Mouse (Mus musculus) midbrain, embryonic 16.5 days (tissue): ENCODE measurements around the gene Mast4. TPM values are rescaled to one million over a fixed set of nuclear protein-coding genes. Genes with fewer than 3 reads are reported as not detected.
A peak's percentile ranks its signal among the peaks of the same experiment; 100 is the strongest.

Experiments used
- ATAC-seq: fragments of 200-750 bp; cut with Nextera tagmentation; 2 replicates; pipeline ENCODE4 v1.8.0; 2017; ENCODE audit warnings: moderate TSS enrichment
- H3K27ac ChIP-seq: fragments of 300-500 bp; sonication (generic); 2 replicates; pipeline ENCODE4 v1.5.1; 2014; ENCODE audit warnings: mild to moderate bottlenecking, low read length, mixed read lengths
- H3K27me3 ChIP-seq: fragments of 300-500 bp; sonication (generic); 2 replicates; pipeline ENCODE4 v1.6.1; 2014; ENCODE audit warnings: low read depth, low read length, mixed read lengths; ENCODE audit not compliant: control insufficient read depth, insufficient read depth
- H3K36me3 ChIP-seq: fragments of 300-500 bp; sonication (generic); 2 replicates; pipeline ENCODE4 v1.6.1; 2014; ENCODE audit warnings: mild to moderate bottlenecking, low read length, moderate library complexity, mixed read lengths; ENCODE audit not compliant: control insufficient read depth, insufficient read depth
- H3K4me1 ChIP-seq: fragments of 300-500 bp; sonication (generic); 2 replicates; pipeline ENCODE4 v1.6.1; 2014; ENCODE audit warnings: mild to moderate bottlenecking, low read length, mixed read lengths; ENCODE audit not compliant: control insufficient read depth, insufficient read depth
- H3K4me2 ChIP-seq: fragments of 300-500 bp; sonication (generic); 2 replicates; pipeline ENCODE4 v1.6.1; 2014; ENCODE audit warnings: mild to moderate bottlenecking, low read length, mixed read lengths
- H3K4me3 ChIP-seq: fragments of 300-500 bp; sonication (generic); 2 replicates; pipeline ENCODE4 v1.5.1; 2014; ENCODE audit warnings: low read depth, mild to moderate bottlenecking, low read length, moderate library complexity, mixed read lengths
- H3K9ac ChIP-seq: fragments of 300-500 bp; sonication (generic); 2 replicates; pipeline ENCODE4 v1.6.1; 2014; ENCODE audit warnings: low read depth, low read length, mixed read lengths
- H3K9me3 ChIP-seq: fragments of 300-500 bp; sonication (generic); replicated peaks from 2 replicates; pipeline ENCODE4 v1.6.1; 2014; ENCODE audit warnings: mild to moderate bottlenecking, low read length, mixed read lengths; ENCODE audit not compliant: control insufficient read depth, poor library complexity, severe bottlenecking
- WGBS: fragments of 180-500 bp; shearing (Covaris S2); extraction: QIAGEN DNeasy Blood & Tissue Kit; methylation state at CpG from one replicate; pipeline ENCODE4 v1.1.7; 2014; 5-methylcytosine and 5-hydroxymethylcytosine counted together
- polyA plus RNA-seq: library from polyadenylated mRNA; unstranded; fragments of >200 nt; fragmentation: Nextera tagmentation; extraction: Ambion mirVana; gene quantifications from 2 replicates; pipeline ENCODE4 v1.2.1, GENCODE M21; 2015

Mast4 gene
- polyA plus RNA-seq, 1 experiment from 2014 or later: 33.8 TPM

GRCm38 (mm10) chr13:102988251-102988895, 345.9 kb downstream of the Mast4 start:
- Histone ChIP-seq H3K9me3 (no peaks in the 10 kb centered on the region), H3K4me1 (peaks cover 6% of the 10 kb centered on the region), H3K36me3 (no peaks in the 10 kb centered on the region), H3K27me3 (no peaks in the 10 kb centered on the region), H3K9ac (no peak overlapping the region), H3K4me3 (no peak overlapping the region), H3K27ac (no peak overlapping the region), H3K4me2 (no peak overlapping the region)
- no peak for ATAC-seq
- WGBS: 74% methylated on average over 11 of the region's 11 CpGs

GRCm38 (mm10) chr13:102984550-102984949, 349.7 kb downstream of the Mast4 start:
- H3K36me3 ChIP-seq: no peaks in the 10 kb centered on the region
- H3K9ac ChIP-seq: no peak overlapping the region
- H3K4me3 ChIP-seq: no peak overlapping the region
- WGBS: 99% methylated on average over 4 of the region's 4 CpGs
- 0 out of 2 replicates have a peak, but pooled peaks cover 3% of the 10 kb centered on the region for H3K4me1 ChIP-seq
- ATAC-seq: no peak
- H3K9me3 ChIP-seq: no peaks in the 10 kb centered on the region
- no peak overlapping the region for H3K27ac ChIP-seq
- H3K4me2 ChIP-seq: no peak overlapping the region
- H3K27me3 ChIP-seq: no peaks in the 10 kb centered on the region

GRCm38 (mm10) chr13:102973853-102974252, 360.4 kb downstream of the Mast4 start:
- H3K27me3 ChIP-seq: no peaks in the 10 kb centered on the region
- H3K36me3 ChIP-seq: no peaks in the 10 kb centered on the region
- no peak overlapping the region for H3K9ac ChIP-seq
- H3K27ac ChIP-seq: no peak overlapping the region
- no peak overlapping the region for H3K4me3 ChIP-seq
- no peaks in the 10 kb centered on the region for H3K9me3 ChIP-seq
- no peak for ATAC-seq
- H3K4me1 ChIP-seq: no peaks in the 10 kb centered on the region
- no peak overlapping the region for H3K4me2 ChIP-seq
- WGBS: 85% methylated on average over 5 of the region's 5 CpGs

- WGBS: 94% methylated on average over 6 of the region's 6 CpGs
Observed at GRCm38 (mm10) chr13:102963471-102963870, 370.8 kb downstream of the Mast4 start.

GRCm38 (mm10) chr13:102958273-102959270, 375.7 kb downstream of the Mast4 start:
- Histone ChIP-seq H3K4me2 (peak overlapping the region; percentile 66), H3K9me3 (no peaks in the 10 kb centered on the region), H3K4me3 (peak overlapping the region; percentile 45), H3K27ac (peak overlapping the region; percentile 80), H3K36me3 (no peaks in the 10 kb centered on the region), H3K4me1 (peaks cover 16% of the 10 kb centered on the region), H3K9ac (peak overlapping the region; percentile 53), H3K27me3 (no peaks in the 10 kb centered on the region)
- peak; percentile 36 for ATAC-seq
- 44% methylated on average over 19 of the region's 19 CpGs for WGBS

More at GRCm38 (mm10) chr13:102963471-102963870, 370.8 kb downstream of the Mast4 start:
- Histone ChIP-seq H3K4me3 (no peak overlapping the region), H3K4me2 (no peak overlapping the region), H3K9ac (no peak overlapping the region), H3K27me3 (no peaks in the 10 kb centered on the region), H3K4me1 (peaks cover 2% of the 10 kb centered on the region), H3K27ac (no peak overlapping the region), H3K36me3 (no peaks in the 10 kb centered on the region), H3K9me3 (no peaks in the 10 kb centered on the region)
- no peak for ATAC-seq

GRCm38 (mm10) chr13:102957508-102958272, 376.6 kb downstream of the Mast4 start:
- Histone ChIP-seq H3K9me3 (no peaks in the 10 kb centered on the region), H3K4me1 (peaks cover 16% of the 10 kb centered on the region), H3K27ac (peak overlapping the region; percentile 80), H3K36me3 (no peaks in the 10 kb centered on the region), H3K9ac (peak overlapping the region; percentile 53), H3K27me3 (no peaks in the 10 kb centered on the region), H3K4me3 (peak overlapping the region; percentile 45), H3K4me2 (peak overlapping the region; percentile 66)
- 0% methylated on average over 15 of the region's 15 CpGs for WGBS
- ATAC-seq: peak; percentile 91

GRCm38 (mm10) chr13:102955506-102955905, 378.8 kb downstream of the Mast4 start:
- H3K9me3 ChIP-seq: no peaks in the 10 kb centered on the region
- ATAC-seq: no peak
- WGBS: 89% methylated on average over 2 of the region's 2 CpGs
- H3K27me3 ChIP-seq: no peaks in the 10 kb centered on the region
- H3K36me3 ChIP-seq: no peaks in the 10 kb centered on the region
- H3K27ac ChIP-seq: no peak overlapping the region
- H3K4me2 ChIP-seq: no peak overlapping the region
- no peak overlapping the region for H3K4me3 ChIP-seq
- peaks cover 16% of the 10 kb centered on the region for H3K4me1 ChIP-seq
- no peak overlapping the region for H3K9ac ChIP-seq

- no peaks in the 10 kb centered on the region for H3K36me3 ChIP-seq
- H3K4me1 ChIP-seq: peaks cover 15% of the 10 kb centered on the region
- no peak overlapping the region for H3K27ac ChIP-seq
- ATAC-seq: no peak
- peak overlapping the region; percentile 9 for H3K4me2 ChIP-seq
- no peaks in the 10 kb centered on the region for H3K9me3 ChIP-seq
- 28% methylated on average over 7 of the region's 7 CpGs for whole genome bisulfite sequencing
- H3K4me3 ChIP-seq: no peak overlapping the region
- no peaks in the 10 kb centered on the region for H3K27me3 ChIP-seq
- no peak overlapping the region for H3K9ac ChIP-seq
Observed at GRCm38 (mm10) chr13:102949756-102950155, 384.5 kb downstream of the Mast4 start.
